Mouse (Mus musculus): Measurements from ENCODE around the gene Lmf1. TPM values are rescaled to one million over a fixed set of nuclear protein-coding genes. Genes with fewer than 3 reads are reported as not detected.

Gene Lmf1
- total and polyA plus RNA-seq, 3 experiments: 28.7 to 33.5 (median 32.7) TPM

DNA sequence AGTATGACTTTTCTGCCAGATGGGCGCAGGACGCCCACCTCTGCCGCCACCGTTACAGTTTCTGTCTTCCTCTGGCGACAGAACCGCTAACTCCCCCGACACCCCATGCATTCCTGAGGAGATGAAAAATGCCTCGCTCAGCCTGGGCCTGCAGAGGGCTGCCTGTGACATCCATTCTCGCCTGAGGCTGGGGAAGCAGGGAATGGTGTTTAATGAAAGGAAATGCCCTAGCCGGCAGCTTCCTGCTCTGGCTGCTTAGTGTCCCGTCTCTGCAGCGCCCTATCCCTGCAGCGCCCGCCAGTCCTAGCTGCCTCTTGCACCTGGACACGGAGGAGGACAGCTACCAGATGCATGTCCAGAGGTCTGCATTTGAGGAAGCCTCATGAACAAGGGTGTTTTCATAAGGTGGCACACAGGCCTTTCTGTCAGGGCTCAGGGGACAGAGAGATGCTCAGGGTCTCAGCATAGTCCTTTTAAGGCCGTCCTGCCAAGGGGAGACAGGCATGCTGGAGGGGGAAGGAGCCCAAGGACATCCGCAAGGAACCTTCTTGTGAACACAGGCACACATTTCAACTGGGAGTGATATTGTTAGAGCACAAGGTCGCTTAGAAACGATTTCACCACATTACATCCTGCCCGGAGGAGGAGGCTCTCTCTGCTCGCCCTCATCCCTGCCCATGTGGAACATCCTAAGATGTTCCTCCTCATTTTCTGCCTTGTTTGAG is 22.1 kb upstream of the Lmf1 start:
- peaks cover 11% of the 10 kb centered on the region for H3K4me1 ChIP-seq (ENCODE audit: control insufficient read depth, insufficient read depth, low read length)
- 14% methylated on average over 21 of the region's 21 CpGs for WGBS
- no peaks in the 10 kb centered on the region for H3K27me3 ChIP-seq (ENCODE audit: control insufficient read depth, insufficient read depth, low read length)
- H3K27ac ChIP-seq: no peak overlapping the region
- TF ChIP-seq POLR2A (IDR thresholded peaks at IDR 0.05; ENCODE audit: insufficient read depth, low read depth, low read length) (no peak), EP300 (IDR thresholded peaks at IDR 0.05; ENCODE audit: insufficient read depth, low read depth, low read length) (no peak), CTCF (IDR thresholded peaks at IDR 0.05) (no peak)
- H3K79me2 ChIP-seq (replicated peaks; ENCODE audit: control insufficient read depth, insufficient read depth, low read length): no peaks in the 10 kb centered on the region
- peak overlapping the region; percentile 24; the same call in 1 of the 2 replicates for H3K4me3 ChIP-seq
- intact Hi-C loops (cut with DNase I): no loop called here
- H3K9ac ChIP-seq (ENCODE audit: low read depth, low read length): 0 out of 2 replicates have a peak overlapping the region, but pooled peaks have one; percentile 1
- no peak for DNase-seq
- no peaks in the 10 kb centered on the region for H3K36me3 ChIP-seq (ENCODE audit: control insufficient read depth, insufficient read depth, low read length)

DNA sequence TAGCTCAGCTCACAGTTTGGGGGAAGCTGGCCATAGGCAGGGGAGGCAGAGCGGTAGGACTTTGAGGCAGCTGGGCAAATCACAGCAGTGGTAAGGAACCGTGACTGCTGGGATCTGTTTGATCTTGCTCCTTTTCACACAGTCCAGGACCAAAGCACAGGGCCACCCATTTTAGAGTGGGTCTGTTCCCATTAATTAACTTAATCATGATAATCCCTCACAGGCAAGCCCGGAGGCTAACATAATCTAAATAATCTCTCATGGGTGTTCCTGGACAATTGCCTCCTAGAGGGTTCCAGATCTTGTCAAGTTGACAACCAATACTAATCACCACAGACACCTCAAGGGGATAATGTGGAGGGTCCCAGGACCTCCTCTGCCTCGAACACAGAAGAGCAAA is 19.3 kb upstream of the Lmf1 start:
- TF ChIP-seq EP300 (IDR thresholded peaks at IDR 0.05; ENCODE audit: insufficient read depth, low read depth, low read length): no peak
- TF ChIP-seq POLR2A (IDR thresholded peaks at IDR 0.05; ENCODE audit: insufficient read depth, low read depth, low read length): no peak
- TF ChIP-seq CTCF (IDR thresholded peaks at IDR 0.05): no peak
- intact Hi-C loops (cut with DNase I): no loop called here
- H3K79me2 ChIP-seq (replicated peaks; ENCODE audit: control insufficient read depth, insufficient read depth, low read length): no peaks in the 10 kb centered on the region
- no peaks in the 10 kb centered on the region for H3K27me3 ChIP-seq (ENCODE audit: control insufficient read depth, insufficient read depth, low read length)
- no peak overlapping the region for H3K9ac ChIP-seq (ENCODE audit: low read depth, low read length)
- H3K36me3 ChIP-seq (ENCODE audit: control insufficient read depth, insufficient read depth, low read length): no peaks in the 10 kb centered on the region
- peaks cover 11% of the 10 kb centered on the region for H3K4me1 ChIP-seq (ENCODE audit: control insufficient read depth, insufficient read depth, low read length)
- H3K27ac ChIP-seq: no peak overlapping the region
- DNase-seq: no peak
- WGBS: 78% methylated on average over 4 of the region's 4 CpGs
- H3K4me3 ChIP-seq: no peak overlapping the region

DNA sequence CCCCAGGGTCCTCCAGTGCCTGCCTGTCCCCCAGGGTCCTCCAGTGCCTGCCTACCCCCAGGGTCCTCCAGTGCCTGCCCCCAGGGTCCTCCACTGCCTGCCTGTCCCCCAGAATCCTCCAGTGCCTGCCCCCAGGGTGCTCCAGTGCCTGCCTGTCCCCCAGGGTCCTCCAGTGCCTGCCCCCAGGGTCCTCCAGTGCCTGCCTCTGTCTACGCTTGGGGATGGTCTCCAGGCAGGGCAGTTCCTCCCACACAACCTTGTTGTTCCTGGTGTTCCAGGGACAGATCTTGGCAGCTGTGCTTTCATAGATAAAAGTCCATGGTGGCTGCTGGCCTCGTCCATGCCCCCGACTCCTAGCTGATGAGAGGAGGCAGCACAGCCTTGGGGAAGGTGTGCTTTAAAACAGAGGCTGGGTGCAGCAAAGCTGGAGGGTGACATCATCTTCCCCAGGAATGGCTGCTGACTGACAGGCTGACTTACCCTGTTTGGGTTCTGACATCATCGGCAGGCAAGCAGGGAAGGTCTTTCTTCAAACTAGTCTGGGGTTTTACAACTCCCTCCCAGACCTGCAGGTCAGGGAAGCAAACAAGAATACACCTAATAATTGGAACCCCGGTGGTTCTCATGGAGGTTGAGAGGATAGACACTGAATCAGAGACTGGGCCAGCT is 18.2 kb upstream of the Lmf1 start:
- Histone ChIP-seq H3K36me3 (ENCODE audit: control insufficient read depth, insufficient read depth, low read length) (no peaks in the 10 kb centered on the region), H3K27me3 (ENCODE audit: control insufficient read depth, insufficient read depth, low read length) (no peaks in the 10 kb centered on the region), H3K4me3 (no peak overlapping the region), H3K79me2 (replicated peaks; ENCODE audit: control insufficient read depth, insufficient read depth, low read length) (no peaks in the 10 kb centered on the region), H3K4me1 (ENCODE audit: control insufficient read depth, insufficient read depth, low read length) (peaks cover 4% of the 10 kb centered on the region), H3K9ac (ENCODE audit: low read depth, low read length) (no peak overlapping the region), H3K27ac (no peak overlapping the region)
- WGBS: 32% methylated on average over 5 of the region's 5 CpGs
- no peak for DNase-seq
- TF ChIP-seq EP300 (IDR thresholded peaks at IDR 0.05; ENCODE audit: insufficient read depth, low read depth, low read length) (no peak), CTCF (IDR thresholded peaks at IDR 0.05) (no peak), POLR2A (IDR thresholded peaks at IDR 0.05; ENCODE audit: insufficient read depth, low read depth, low read length) (no peak)
- intact Hi-C loops (cut with DNase I): no loop called here

GRCm38 (mm10) chr17:25561223-25562028 is 17.5 kb upstream of the Lmf1 start:
- no peak overlapping the region for H3K9ac ChIP-seq (ENCODE audit: low read depth, low read length)
- no peak overlapping the region for H3K27ac ChIP-seq
- WGBS: 72% methylated on average over 16 of the region's 16 CpGs
- no peaks in the 10 kb centered on the region for H3K36me3 ChIP-seq (ENCODE audit: control insufficient read depth, insufficient read depth, low read length)
- intact Hi-C loops (cut with DNase I): no loop called here
- TF ChIP-seq POLR2A (IDR thresholded peaks at IDR 0.05; ENCODE audit: insufficient read depth, low read depth, low read length): no peak
- TF ChIP-seq CTCF (IDR thresholded peaks at IDR 0.05): no peak
- TF ChIP-seq EP300 (IDR thresholded peaks at IDR 0.05; ENCODE audit: insufficient read depth, low read depth, low read length): no peak
- peaks cover 3% of the 10 kb centered on the region for H3K4me1 ChIP-seq (ENCODE audit: control insufficient read depth, insufficient read depth, low read length)
- no peak for DNase-seq
- no peak overlapping the region for H3K4me3 ChIP-seq
- no peaks in the 10 kb centered on the region for H3K27me3 ChIP-seq (ENCODE audit: control insufficient read depth, insufficient read depth, low read length)
- H3K79me2 ChIP-seq (replicated peaks; ENCODE audit: control insufficient read depth, insufficient read depth, low read length): no peaks in the 10 kb centered on the region

GRCm38 (mm10) chr17:25564481-25564880 is 14.4 kb upstream of the Lmf1 start:
- Histone ChIP-seq H3K9ac (ENCODE audit: low read depth, low read length) (no peak overlapping the region), H3K36me3 (ENCODE audit: control insufficient read depth, insufficient read depth, low read length) (no peaks in the 10 kb centered on the region), H3K79me2 (replicated peaks; ENCODE audit: control insufficient read depth, insufficient read depth, low read length) (no peaks in the 10 kb centered on the region), H3K27me3 (ENCODE audit: control insufficient read depth, insufficient read depth, low read length) (no peaks in the 10 kb centered on the region), H3K4me1 (ENCODE audit: control insufficient read depth, insufficient read depth, low read length) (no peaks in the 10 kb centered on the region; the same call in 1 of the 2 replicates), H3K27ac (no peak overlapping the region), H3K4me3 (no peak overlapping the region)
- intact Hi-C loops (cut with DNase I): no loop called here
- 55% methylated on average over 5 of the region's 5 CpGs for WGBS
- DNase-seq: no peak
- TF ChIP-seq EP300 (IDR thresholded peaks at IDR 0.05; ENCODE audit: insufficient read depth, low read depth, low read length) (no peak), CTCF (IDR thresholded peaks at IDR 0.05) (no peak), POLR2A (IDR thresholded peaks at IDR 0.05; ENCODE audit: insufficient read depth, low read depth, low read length) (no peak)

Measured in heart, adult 2 months (tissue).